Mouse (Mus musculus): ENCODE measurements around the gene Trim21. TPM values are rescaled to one million over a fixed set of nuclear protein-coding genes. Genes with fewer than 3 reads are reported as not detected.

The Trim21 gene
- not detected in 2 replicates for polyA plus RNA-seq (2015; fragmentation: Nextera tagmentation; extraction: Ambion mirVana)

DNA sequence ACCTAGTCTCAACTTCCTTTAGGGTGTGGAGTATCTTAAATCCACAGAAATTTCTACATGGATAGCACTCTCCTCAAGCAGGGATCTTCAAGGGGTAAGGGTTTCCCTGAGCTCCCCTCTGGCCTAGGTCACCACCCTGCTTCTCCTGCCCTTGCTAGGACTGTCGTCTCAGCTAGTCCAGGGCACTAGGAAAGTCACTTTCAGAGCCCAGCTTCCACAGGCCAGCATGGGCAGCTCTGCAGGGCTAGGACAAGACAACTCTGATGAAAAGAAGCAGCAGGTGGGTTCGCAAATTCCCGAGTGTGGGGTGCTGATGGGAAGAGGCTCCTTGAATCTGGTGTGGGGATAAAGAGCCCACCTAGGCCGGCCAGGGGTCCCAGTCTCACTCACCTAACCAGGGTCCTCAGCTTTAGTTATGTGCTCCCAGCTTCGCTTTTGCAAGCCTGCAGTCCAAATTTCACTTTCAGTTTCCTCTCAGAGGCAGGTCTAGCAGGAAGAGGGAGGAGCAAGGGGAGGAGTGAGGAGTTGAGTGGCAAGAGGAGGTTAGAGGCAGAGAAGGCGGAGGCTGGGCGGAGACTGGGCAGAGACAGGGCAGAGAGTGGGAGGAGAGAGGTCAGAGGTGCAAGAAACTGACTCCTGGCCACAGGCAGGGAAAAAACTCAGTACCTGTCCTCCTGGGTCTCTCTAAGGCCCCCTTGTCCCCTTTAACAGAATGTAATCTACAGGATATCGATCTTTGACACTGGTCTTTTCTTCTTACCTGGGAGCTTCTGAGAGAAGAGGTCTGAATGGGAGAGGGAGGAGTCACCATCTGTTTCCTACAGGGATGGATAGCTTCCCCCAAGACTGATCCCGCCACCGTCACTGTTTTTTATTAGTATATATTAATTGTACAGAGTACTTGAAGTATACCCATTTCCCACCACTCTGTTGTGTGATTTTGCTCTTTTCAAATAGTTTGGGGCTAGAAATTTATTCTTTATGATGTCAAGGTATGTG, at the start of gene Trim21:
Gene Trim21 (minus strand): TSS at position 488 of the 999 bp plus-strand sequence.
- H3K4me1 ChIP-seq (ENCODE audit: control insufficient read depth, insufficient read depth, low read length): no peaks in the 10 kb centered on the region
- H3K9ac ChIP-seq (ENCODE audit: low read depth, low read length): no peak within 1 kb of the TSS
- H3K36me3 ChIP-seq (ENCODE audit: control insufficient read depth, insufficient read depth, low read length): no peaks in the 10 kb centered on the region
- ATAC-seq: no peak
- WGBS: 24% methylated on average over 10 of the region's 10 CpGs
- peak within 1 kb of the TSS; percentile 39 for H3K4me2 ChIP-seq (ENCODE audit: low read length)
- H3K27ac ChIP-seq (ENCODE audit: low read length): no peak within 1 kb of the TSS
- H3K27me3 ChIP-seq (ENCODE audit: control insufficient read depth, insufficient read depth, low read depth, low read length): no peaks in the 10 kb centered on the region
- H3K9me3 ChIP-seq (replicated peaks; ENCODE audit: control insufficient read depth, low read length, poor library complexity, severe bottlenecking): no peaks in the 10 kb centered on the region
- H3K4me3 ChIP-seq (ENCODE audit: low read depth, low read length): peak within 1 kb of the TSS; percentile 22; the same call in 1 of the 2 replicates

DNA sequence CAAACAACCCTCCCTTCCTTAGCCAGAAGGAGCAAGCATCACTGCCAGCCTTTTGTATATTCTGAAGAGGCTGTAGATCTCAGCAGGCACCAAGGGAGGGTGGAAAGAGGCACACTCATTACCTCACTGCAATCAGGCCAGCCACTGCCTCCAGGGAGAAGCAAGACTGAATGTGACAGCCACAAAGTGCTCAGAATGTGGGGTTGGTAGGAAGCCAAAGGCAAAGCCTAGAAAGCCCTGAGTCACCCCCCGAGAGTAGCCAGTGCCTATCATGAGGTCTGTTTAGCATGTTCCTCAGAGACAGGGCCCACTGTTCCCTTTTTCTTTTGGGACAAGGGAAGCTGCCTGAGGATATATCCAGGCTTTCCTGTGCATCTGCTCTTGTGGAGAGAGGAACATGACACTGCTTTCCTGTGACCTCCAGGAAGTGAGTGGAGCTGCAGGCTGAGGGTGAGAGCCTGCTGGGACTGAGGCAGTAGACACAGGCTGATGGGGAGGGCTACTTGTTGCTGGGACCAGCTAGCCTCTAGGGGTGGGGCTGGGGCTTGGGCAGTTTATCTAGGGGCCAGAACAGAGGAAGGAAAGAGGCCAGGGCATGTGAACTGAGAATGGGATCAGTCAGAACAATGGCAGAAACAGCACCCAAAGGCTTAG, 32.2 kb upstream of the Trim21 start, which contains the start of gene Olfr552:
Gene Olfr552 (plus strand): TSS at position 393 of the 654 bp plus-strand sequence.
- Histone ChIP-seq H3K27me3 (ENCODE audit: control insufficient read depth, insufficient read depth, low read depth, low read length) (no peaks in the 10 kb centered on the region), H3K36me3 (ENCODE audit: control insufficient read depth, insufficient read depth, low read length) (no peaks in the 10 kb centered on the region), H3K4me2 (ENCODE audit: low read length) (no peak within 1 kb of the TSS), H3K27ac (ENCODE audit: low read length) (no peak within 1 kb of the TSS), H3K9ac (ENCODE audit: low read depth, low read length) (no peak within 1 kb of the TSS), H3K4me3 (ENCODE audit: low read depth, low read length) (no peak within 1 kb of the TSS), H3K4me1 (ENCODE audit: control insufficient read depth, insufficient read depth, low read length) (no peaks in the 10 kb centered on the region), H3K9me3 (replicated peaks; ENCODE audit: control insufficient read depth, low read length, poor library complexity, severe bottlenecking) (no peaks in the 10 kb centered on the region)
- no peak for ATAC-seq
- WGBS: 93% methylated on average over 1 of the region's 1 CpGs

DNA sequence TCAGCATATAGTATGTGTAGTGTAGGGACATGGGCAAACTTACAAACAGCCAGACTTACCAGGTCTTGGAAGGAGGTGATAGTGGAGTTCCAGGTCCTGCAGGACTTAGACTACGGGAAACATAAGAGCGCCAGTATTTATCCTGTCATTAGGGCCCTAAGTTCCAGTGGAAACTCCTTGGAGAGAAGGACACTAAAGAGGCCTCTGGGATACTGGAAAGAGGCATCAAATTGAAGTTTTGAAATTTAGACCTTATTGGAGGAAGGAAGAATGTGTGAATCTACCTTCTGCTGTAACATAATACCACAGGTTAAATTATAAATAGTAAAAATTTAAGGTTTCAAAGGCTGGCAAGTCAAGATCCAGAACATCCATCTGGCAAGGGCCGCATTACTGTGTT, 26.5 kb upstream of the Trim21 start, which contains the start of gene Olfr551:
Gene Olfr551 (minus strand): TSS at position 101 of the 400 bp plus-strand sequence.
- Histone ChIP-seq H3K27me3 (ENCODE audit: control insufficient read depth, insufficient read depth, low read depth, low read length) (no peaks in the 10 kb centered on the region), H3K27ac (ENCODE audit: low read length) (no peak within 1 kb of the TSS), H3K4me2 (ENCODE audit: low read length) (no peak within 1 kb of the TSS), H3K9ac (ENCODE audit: low read depth, low read length) (no peak within 1 kb of the TSS), H3K36me3 (ENCODE audit: control insufficient read depth, insufficient read depth, low read length) (no peaks in the 10 kb centered on the region), H3K9me3 (replicated peaks; ENCODE audit: control insufficient read depth, low read length, poor library complexity, severe bottlenecking) (no peaks in the 10 kb centered on the region), H3K4me1 (ENCODE audit: control insufficient read depth, insufficient read depth, low read length) (no peaks in the 10 kb centered on the region), H3K4me3 (ENCODE audit: low read depth, low read length) (no peak within 1 kb of the TSS)
- no peak for ATAC-seq
- WGBS: 98% methylated on average over 3 of the region's 3 CpGs

DNA sequence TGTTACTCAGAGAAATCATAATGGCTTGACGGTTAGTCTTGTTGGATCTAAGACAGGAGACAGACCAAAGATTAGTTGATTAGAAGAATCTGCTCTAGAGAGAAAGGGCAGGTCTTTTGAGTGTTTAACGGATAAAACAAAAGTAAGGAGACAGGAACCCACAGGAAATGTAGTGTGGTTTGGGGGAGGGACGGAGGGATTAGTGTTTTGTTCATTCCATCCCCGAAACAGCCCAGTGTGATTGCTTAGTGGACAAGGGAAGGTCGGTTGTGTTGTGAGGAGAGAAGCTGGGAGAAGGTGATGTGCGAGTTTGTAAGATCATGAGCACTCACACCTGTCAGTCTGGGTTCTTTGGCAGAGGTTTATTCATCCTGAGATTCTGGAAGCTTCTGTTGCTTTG, 10.7 kb upstream of the Trim21 start:
- no peaks in the 10 kb centered on the region for H3K27me3 ChIP-seq (ENCODE audit: control insufficient read depth, insufficient read depth, low read depth, low read length)
- WGBS: 58% methylated on average over 6 of the region's 6 CpGs
- peaks cover 6% of the 10 kb centered on the region; the same call in 1 of the 2 replicates for H3K4me1 ChIP-seq (ENCODE audit: control insufficient read depth, insufficient read depth, low read length)
- no peak overlapping the region for H3K27ac ChIP-seq (ENCODE audit: low read length)
- no peaks in the 10 kb centered on the region for H3K9me3 ChIP-seq (replicated peaks; ENCODE audit: control insufficient read depth, low read length, poor library complexity, severe bottlenecking)
- ATAC-seq: no peak
- H3K36me3 ChIP-seq (ENCODE audit: control insufficient read depth, insufficient read depth, low read length): no peaks in the 10 kb centered on the region
- H3K4me2 ChIP-seq (ENCODE audit: low read length): no peak overlapping the region
- H3K4me3 ChIP-seq (ENCODE audit: low read depth, low read length): no peak overlapping the region
- no peak overlapping the region for H3K9ac ChIP-seq (ENCODE audit: low read depth, low read length)

DNA sequence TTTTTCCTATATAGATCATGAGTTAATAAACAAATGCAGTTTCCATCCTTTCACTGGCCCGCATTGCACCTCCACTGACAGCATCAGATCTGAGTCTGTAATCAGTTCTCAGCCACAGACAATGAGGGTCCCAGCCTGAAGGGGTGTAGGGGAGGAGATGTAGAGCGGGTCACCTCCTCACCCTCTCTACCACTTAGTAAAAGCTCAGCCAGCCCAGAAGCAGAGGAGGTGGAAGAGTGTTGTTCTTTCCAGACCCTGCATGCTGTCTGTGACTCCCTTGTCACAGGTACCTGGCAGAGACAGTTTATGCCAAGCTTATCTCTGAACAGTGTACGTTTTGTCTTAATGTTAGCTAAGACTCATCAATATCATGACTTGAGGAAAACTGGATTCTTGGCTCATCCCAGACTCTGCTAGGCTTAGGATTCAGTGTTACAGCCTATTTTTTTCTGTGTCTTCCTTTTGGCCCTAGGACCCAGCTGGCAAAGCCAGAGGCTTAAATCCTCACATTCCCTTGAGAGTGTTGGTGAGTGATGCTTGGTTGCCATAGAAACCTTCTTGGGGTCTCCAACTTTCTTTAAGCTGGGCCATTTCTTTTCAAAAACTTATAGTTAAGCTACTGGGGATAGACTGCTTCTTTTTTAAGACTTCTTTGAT, 8.0 kb upstream of the Trim21 start:
- WGBS: 32% methylated on average over 3 of the region's 3 CpGs
- ATAC-seq: peak; percentile 82

DNA sequence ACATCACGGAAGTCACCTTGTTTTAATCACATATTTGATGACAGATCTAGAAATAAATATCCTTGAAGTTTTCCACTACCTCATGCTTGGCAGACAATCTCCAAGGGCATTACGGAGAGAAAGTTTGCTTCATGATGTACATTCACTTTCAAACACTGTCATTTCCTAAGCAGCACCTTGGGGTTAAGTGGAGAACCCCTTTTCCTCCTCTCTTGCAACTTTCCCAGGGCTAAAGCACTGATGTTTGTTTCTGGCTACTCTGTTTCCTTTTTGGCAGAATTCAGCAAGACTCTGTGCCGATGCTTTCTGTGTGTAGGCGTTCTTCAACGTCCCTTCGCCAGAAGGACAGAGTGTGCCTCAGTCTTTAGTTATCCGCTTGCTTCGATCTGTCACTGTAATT, 5.9 kb upstream of the Trim21 start, which contains the start of gene Olfr550:
Gene Olfr550 (plus strand): TSS at position 301 of the 400 bp plus-strand sequence.
- Histone ChIP-seq H3K27ac (ENCODE audit: low read length) (no peak within 1 kb of the TSS), H3K36me3 (ENCODE audit: control insufficient read depth, insufficient read depth, low read length) (no peaks in the 10 kb centered on the region), H3K9me3 (replicated peaks; ENCODE audit: control insufficient read depth, low read length, poor library complexity, severe bottlenecking) (no peaks in the 10 kb centered on the region), H3K4me1 (ENCODE audit: control insufficient read depth, insufficient read depth, low read length) (peaks cover 6% of the 10 kb centered on the region; the same call in 1 of the 2 replicates), H3K4me2 (ENCODE audit: low read length) (no peak within 1 kb of the TSS), H3K9ac (ENCODE audit: low read depth, low read length) (no peak within 1 kb of the TSS), H3K27me3 (ENCODE audit: control insufficient read depth, insufficient read depth, low read depth, low read length) (no peaks in the 10 kb centered on the region), H3K4me3 (ENCODE audit: low read depth, low read length) (no peak within 1 kb of the TSS)
- 97% methylated on average over 8 of the region's 8 CpGs for WGBS
- no peak for ATAC-seq

More for the DNA sequence above, 8.0 kb upstream of the Trim21 start:
- no peak overlapping the region for H3K9ac ChIP-seq (ENCODE audit: low read depth, low read length)
- H3K4me2 ChIP-seq (ENCODE audit: low read length): no peak overlapping the region
- peaks cover 6% of the 10 kb centered on the region; the same call in 1 of the 2 replicates for H3K4me1 ChIP-seq (ENCODE audit: control insufficient read depth, insufficient read depth, low read length)
- H3K9me3 ChIP-seq (replicated peaks; ENCODE audit: control insufficient read depth, low read length, poor library complexity, severe bottlenecking): no peaks in the 10 kb centered on the region
- H3K36me3 ChIP-seq (ENCODE audit: control insufficient read depth, insufficient read depth, low read length): no peaks in the 10 kb centered on the region
- no peaks in the 10 kb centered on the region for H3K27me3 ChIP-seq (ENCODE audit: control insufficient read depth, insufficient read depth, low read depth, low read length)
- H3K4me3 ChIP-seq (ENCODE audit: low read depth, low read length): no peak overlapping the region
- no peak overlapping the region; the same call in 1 of the 2 replicates for H3K27ac ChIP-seq (ENCODE audit: low read length)

DNA sequence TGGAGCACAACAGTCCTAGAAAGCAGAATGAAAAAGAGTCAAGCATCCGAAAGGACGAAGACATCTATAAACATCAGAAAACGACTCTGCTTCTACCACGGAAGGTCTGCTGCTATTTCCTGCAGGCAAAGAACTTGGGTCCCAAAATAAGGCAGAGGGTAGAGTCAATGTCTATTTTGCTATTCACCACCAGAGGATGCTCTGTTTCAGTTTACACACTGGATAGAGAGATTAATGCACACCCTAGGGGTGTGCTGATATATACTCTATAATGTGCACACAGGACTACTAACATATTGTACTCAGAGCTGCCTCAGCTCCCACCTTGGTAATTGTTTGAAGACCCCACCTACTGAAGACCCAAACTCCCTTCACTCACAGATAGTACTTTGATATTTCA, 933 bp upstream of the Trim21 start:
- no peaks in the 10 kb centered on the region for H3K27me3 ChIP-seq (ENCODE audit: control insufficient read depth, insufficient read depth, low read depth, low read length)
- H3K27ac ChIP-seq (ENCODE audit: low read length): no peak overlapping the region
- ATAC-seq: no peak
- no peaks in the 10 kb centered on the region for H3K36me3 ChIP-seq (ENCODE audit: control insufficient read depth, insufficient read depth, low read length)
- H3K4me1 ChIP-seq (ENCODE audit: control insufficient read depth, insufficient read depth, low read length): no peaks in the 10 kb centered on the region
- no peak overlapping the region for H3K4me2 ChIP-seq (ENCODE audit: low read length)
- no peak overlapping the region for H3K4me3 ChIP-seq (ENCODE audit: low read depth, low read length)
- no peaks in the 10 kb centered on the region for H3K9me3 ChIP-seq (replicated peaks; ENCODE audit: control insufficient read depth, low read length, poor library complexity, severe bottlenecking)
- H3K9ac ChIP-seq (ENCODE audit: low read depth, low read length): no peak overlapping the region
- 89% methylated on average over 4 of the region's 4 CpGs for WGBS

DNA sequence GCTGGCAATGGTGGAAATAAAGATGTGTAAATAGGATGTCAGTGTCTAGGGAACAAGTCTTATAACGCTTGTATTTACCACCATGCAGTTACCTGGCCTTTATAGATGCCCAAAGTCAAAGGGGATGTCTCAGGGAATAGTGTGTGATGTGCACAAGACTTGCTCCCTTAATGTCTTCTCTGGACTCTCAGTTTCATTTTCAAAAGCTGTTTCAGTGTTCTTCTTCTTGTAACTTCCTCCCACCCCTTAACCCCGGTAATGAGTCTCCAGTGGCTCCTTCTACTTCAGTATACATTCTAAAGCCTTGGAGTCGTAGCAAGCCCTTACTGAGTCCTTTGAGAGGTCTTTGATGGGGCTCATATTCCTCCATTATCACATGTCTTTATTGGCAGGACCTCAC, 12.0 kb downstream of the Trim21 start:
- H3K4me2 ChIP-seq (ENCODE audit: low read length): no peak overlapping the region
- H3K9ac ChIP-seq (ENCODE audit: low read depth, low read length): no peak overlapping the region
- no peaks in the 10 kb centered on the region for H3K36me3 ChIP-seq (ENCODE audit: control insufficient read depth, insufficient read depth, low read length)
- no peaks in the 10 kb centered on the region for H3K27me3 ChIP-seq (ENCODE audit: control insufficient read depth, insufficient read depth, low read depth, low read length)
- H3K4me3 ChIP-seq (ENCODE audit: low read depth, low read length): no peak overlapping the region
- no peaks in the 10 kb centered on the region for H3K4me1 ChIP-seq (ENCODE audit: control insufficient read depth, insufficient read depth, low read length)
- 82% methylated on average over 3 of the region's 3 CpGs for WGBS
- H3K9me3 ChIP-seq (replicated peaks; ENCODE audit: control insufficient read depth, low read length, poor library complexity, severe bottlenecking): no peaks in the 10 kb centered on the region
- no peak for ATAC-seq
- H3K27ac ChIP-seq (ENCODE audit: low read length): no peak overlapping the region

Measured in midbrain, embryonic 16.5 days (tissue).